Comparison of ENCODE assay signal across 36 mouse cellular contexts in the genomic region with DNA sequence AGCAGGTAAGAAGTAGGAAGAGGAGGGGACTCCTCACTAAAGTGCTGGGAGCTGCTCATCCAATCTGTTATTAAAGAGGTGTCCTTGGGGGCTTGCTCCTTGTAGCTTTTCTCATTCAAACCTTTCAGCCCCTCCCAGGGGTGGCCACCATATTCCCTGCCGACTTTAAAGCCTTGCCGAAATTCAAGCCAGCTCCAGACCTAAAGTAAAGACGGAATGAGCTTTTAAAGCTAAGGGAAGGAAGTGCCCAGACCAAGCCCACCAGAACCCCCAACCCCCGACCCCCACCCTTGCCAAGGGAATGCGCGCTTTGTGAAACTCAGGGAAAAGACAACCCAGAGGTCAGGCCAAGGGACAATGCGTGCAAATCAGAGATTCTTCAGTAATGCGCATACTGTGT. TPM values are rescaled to one million over a fixed set of nuclear protein-coding genes. Genes with fewer than 3 reads are reported as not detected.
"Had no signal": no experiment of that assay in that cellular context is flagged by ENCODE, and none has a peak within 500 bp of the region (broad histone marks: within the 10 kb centered on the region; RNA-seq: fewer than 3 reads in every experiment).

No protein-coding gene starts in this region.

- DNase-seq: gastrocnemius, adult 2 months; gastrocnemius, postnatal 10 days; gastrocnemius, postnatal 25 days; heart, adult 18-20 months; heart, postnatal 10 days; heart, postnatal 4 days; kidney, adult 18-20 months; kidney, adult 8-10 months; kidney, postnatal 10 days; kidney, postnatal 25 days; kidney, postnatal 4 days; liver; liver, embryonic 13.5 days had no signal

- H3K9ac ChIP-seq: heart, embryonic 12.5 days; hindbrain, embryonic 12.5 days; hindbrain, embryonic 15.5 days; intestine, embryonic 15.5 days; limb, embryonic 12.5 days; liver, embryonic 13.5 days; liver, embryonic 15.5 days had no signal

- H3K4me2 ChIP-seq: hindbrain, embryonic 15.5 days; intestine, embryonic 15.5 days; liver, embryonic 11.5 days; liver, embryonic 13.5 days; liver, embryonic 15.5 days had no signal

- H3K4me3 ChIP-seq: gastrocnemius, adult 2 months; heart, embryonic 10.5 days; heart, embryonic 12.5 days; hindbrain, embryonic 15.5 days; intestine, embryonic 15.5 days; layer of hippocampus, adult 2 months; left cerebral cortex, adult 2 months; liver, embryonic 13.5 days; liver, embryonic 15.5 days had no signal

- H3K27ac ChIP-seq: gastrocnemius, adult 2 months; heart, embryonic 10.5 days; hindbrain, embryonic 12.5 days; hindbrain, embryonic 15.5 days; intestine, embryonic 15.5 days; layer of hippocampus, adult 2 months; left cerebral cortex, adult 2 months; limb, embryonic 10.5 days; limb, embryonic 12.5 days; liver, embryonic 13.5 days; liver, embryonic 15.5 days had no signal

- H3K9me3 ChIP-seq: heart, embryonic 10.5 days; heart, embryonic 12.5 days; hindbrain, embryonic 12.5 days; hindbrain, embryonic 15.5 days; intestine, embryonic 15.5 days; limb, embryonic 10.5 days; limb, embryonic 12.5 days; liver, embryonic 13.5 days; liver, embryonic 15.5 days had no signal

- H3K36me3 ChIP-seq: heart, embryonic 10.5 days; heart, embryonic 12.5 days; hindbrain, embryonic 12.5 days; hindbrain, embryonic 15.5 days; intestine, embryonic 15.5 days; limb, embryonic 10.5 days; limb, embryonic 12.5 days; liver, embryonic 13.5 days; liver, embryonic 15.5 days had no signal

- ATAC-seq: inflammation-experienced regulatory T-cells, adult 6 months; intestine, embryonic 15.5 days; intestine, postnatal 0 days had no signal

RNA-seq across cellular contexts. Expression of a gene that starts 1.5 kb away (rescaled TPM):
- total RNA-seq: gastrocnemius, adult 2 months; gastrocnemius, postnatal 10 days; gastrocnemius, postnatal 25 days; gastrocnemius, postnatal 4 days; granulocyte monocyte progenitor cell, adult 5-6 weeks; heart, adult 18-20 months; heart, adult 8-10 months; heart, postnatal 10 days; heart, postnatal 25 days; heart, postnatal 4 days; layer of hippocampus, adult 2 months; layer of hippocampus, postnatal 10 days; left cerebral cortex, adult 2 months; left cerebral cortex, postnatal 14 days had no signal
- polyA plus RNA-seq: heart, embryonic 10.5 days; heart, embryonic 12.5 days; heart, embryonic 14.5 days; heart, embryonic 16.5 days; inflammation-experienced regulatory T-cells, adult 6 months; kidney, embryonic 14.5 days; kidney, embryonic 16.5 days; limb, embryonic 10.5 days; limb, embryonic 12.5 days; liver, embryonic 11.5 days; liver, embryonic 13.5 days; liver, embryonic 15.5 days had no signal
